Comparison of ENCODE assay signal across 12 mouse cellular contexts in genomic region chr1:162074626-162075410, GRCm38 (mm10).
DNase-seq lines count a peak whose midpoint lies in the region; ATAC-seq lines count a peak whose summit lies in the region.
"Had no signal": no experiment of that assay in that cellular context is flagged by ENCODE, and none has a peak within 500 bp of the region (broad histone marks: within the 10 kb centered on the region; RNA-seq: fewer than 3 reads in every experiment).

No protein-coding gene starts in this region.

- no peaks in the 10 kb centered on the region for H3K9me3 ChIP-seq in limb, embryonic 12.5 days
- H3K9me3 ChIP-seq: liver, embryonic 15.5 days had no signal

- DNase-seq in frontal cortex, postnatal 25 days (ENCODE audit: low spot score in 2 of 2): no peak
- DNase-seq in kidney, postnatal 10 days: peak; percentile 35
- no peak for DNase-seq in kidney, adult 11 months
- peak; percentile 64 for DNase-seq in embryo, embryonic 10.5 days (ENCODE audit: low spot score)
- no peak for DNase-seq in layer of hippocampus, adult 18-20 months (ENCODE audit: low spot score in 2 of 2)
- DNase-seq in layer of hippocampus, postnatal 25 days (ENCODE audit: extremely low spot score in 1 of 2, low spot score in 1 of 2): no peak
- DNase-seq: adrenal gland, postnatal 10 days; cerebellum, adult 18-20 months had no signal

- H3K36me3 ChIP-seq in limb, embryonic 12.5 days: no peaks in the 10 kb centered on the region
- H3K36me3 ChIP-seq: liver, embryonic 15.5 days had no signal

- H3K27ac ChIP-seq in limb, embryonic 12.5 days: peak overlapping the region; percentile 99
- H3K27ac ChIP-seq: layer of hippocampus, adult 2 months; liver, embryonic 15.5 days had no signal

- peak overlapping the region; percentile 34 for H3K9ac ChIP-seq in limb, embryonic 12.5 days (replicated peaks)
- H3K9ac ChIP-seq: liver, embryonic 15.5 days had no signal

- peak; percentile 71 for ATAC-seq in frontal cortex, adult (ENCODE audit: low TSS enrichment)
- peak; percentile 87 for ATAC-seq in limb, embryonic 12.5 days (ENCODE audit: insufficient number of reproducible peaks, insufficient read depth, low FRiP score, low TSS enrichment, low read depth)

- H3K4me2 ChIP-seq in limb, embryonic 12.5 days: peak overlapping the region; percentile 18
- H3K4me2 ChIP-seq: liver, embryonic 15.5 days had no signal

- no peak overlapping the region for H3K4me3 ChIP-seq in limb, embryonic 12.5 days (replicated peaks)
- H3K4me3 ChIP-seq: layer of hippocampus, adult 2 months; liver, embryonic 15.5 days had no signal

- no peaks in the 10 kb centered on the region for H3K27me3 ChIP-seq in limb, embryonic 12.5 days
- H3K27me3 ChIP-seq: liver, embryonic 15.5 days had no signal

- 15% methylated on average over 17 of the region's 17 CpGs for WGBS in limb, embryonic 12.5 days

- H3K4me1 ChIP-seq in limb, embryonic 12.5 days (replicated peaks): peaks cover 66% of the 10 kb centered on the region
- H3K4me1 ChIP-seq: liver, embryonic 15.5 days had no signal

Comparison
In these comparisons a context has a peak if more than half of its experiments do, and no peak if none do; other contexts are left out.
1. DNase-seq: peak in kidney, postnatal 10 days (single experiment) and embryo, embryonic 10.5 days (single experiment); none in frontal cortex, postnatal 25 days (0 of 2), kidney, adult 11 months (single experiment), layer of hippocampus, adult 18-20 months (0 of 2) and layer of hippocampus, postnatal 25 days (0 of 2).